Mouse (Mus musculus) myocyte (in vitro differentiated cells): ENCODE data around the gene Ulk3.

Experiments used
- E2F4 ChIP-seq: IDR thresholded peaks from one replicate; pipeline ENCODE4 v1.6.1; 2011; ENCODE audit warnings: mild to moderate bottlenecking, control low read depth, moderate library complexity; ENCODE audit not compliant: insufficient read depth
- POLR2A ChIP-seq: IDR thresholded peaks from one replicate; pipeline ENCODE4 v1.6.1; 2011; ENCODE audit warnings: low read depth, mild to moderate bottlenecking, control low read depth, moderate library complexity; ENCODE audit not compliant: insufficient read length
- SRF ChIP-seq: IDR thresholded peaks from one replicate; pipeline ENCODE4 v1.6.1; 2011; ENCODE audit warnings: low read depth; ENCODE audit not compliant: control insufficient read depth, insufficient read length

- TF ChIP-seq E2F4: no peak
- no peak for TF ChIP-seq SRF
- TF ChIP-seq POLR2A: no peak
These were observed 29.0 kb upstream of the Ulk3 start for GRCm38 (mm10) chr9:57560263-57560662.
